Mouse (Mus musculus) gastrocnemius, postnatal 4 days (tissue): ENCODE results near the gene Plekha1. TPM values are rescaled to one million over a fixed set of nuclear protein-coding genes. Genes with fewer than 3 reads are reported as not detected.

Experiments used
- DNase-seq, 2 experiments: peaks; one replicate each; pipeline ENCODE4 v3.0.0; 2021 to 2022; ENCODE audit warnings: low spot score in 2 of 2, mixed read lengths in 2 of 2
- total RNA-seq, 2 experiments: library from RNA; stranded (reverse); gene quantifications; 2 replicates each; pipeline ENCODE4 v1.2.3; 2021

Gene Plekha1
- total RNA-seq, 2 experiments from 2014 or later, result 31.4 to 37.8 TPM

GRCm38 (mm10) chr7:130857973-130858372 lies 7.6 kb upstream of the Plekha1 start:
- DNase-seq, result no peak

- no peak for DNase-seq
Measured at GRCm38 (mm10) chr7:130859926-130860325, 5.6 kb upstream of the Plekha1 start.

GRCm38 (mm10) chr7:130860721-130861142 lies 4.8 kb upstream of the Plekha1 start:
- peak in 1 of 2 experiments; percentile 16 for DNase-seq

- DNase-seq, result no peak
Measured at GRCm38 (mm10) chr7:130862501-130862900, 3.1 kb upstream of the Plekha1 start.

GRCm38 (mm10) chr7:130864711-130865110 lies 845 bp upstream of the Plekha1 start:
- DNase-seq, result no peak

GRCm38 (mm10) chr7:130866640-130867039 lies 1.1 kb downstream of the Plekha1 start:
- DNase-seq, result no peak

GRCm38 (mm10) chr7:130867256-130867655 lies 1.7 kb downstream of the Plekha1 start:
- no peak for DNase-seq

- no peak for DNase-seq
Measured at GRCm38 (mm10) chr7:130884161-130884560, 18.6 kb downstream of the Plekha1 start.

GRCm38 (mm10) chr7:130886246-130886645 lies 20.7 kb downstream of the Plekha1 start:
- DNase-seq, result no peak

- DNase-seq, result no peak
Measured at GRCm38 (mm10) chr7:130887946-130888345, 22.4 kb downstream of the Plekha1 start.

GRCm38 (mm10) chr7:130890871-130891270 lies 25.3 kb downstream of the Plekha1 start:
- DNase-seq, result no peak

GRCm38 (mm10) chr7:130892973-130893372 lies 27.4 kb downstream of the Plekha1 start:
- no peak for DNase-seq

- no peak for DNase-seq
Measured at GRCm38 (mm10) chr7:130894931-130895617, 29.5 kb downstream of the Plekha1 start.

- no peak for DNase-seq
Measured at GRCm38 (mm10) chr7:130895618-130895945, 30.0 kb downstream of the Plekha1 start.

- no peak for DNase-seq
Measured at GRCm38 (mm10) chr7:130896064-130896463, 30.5 kb downstream of the Plekha1 start.

GRCm38 (mm10) chr7:130897201-130897600 lies 31.6 kb downstream of the Plekha1 start:
- no peak for DNase-seq

GRCm38 (mm10) chr7:130898373-130898772 lies 32.8 kb downstream of the Plekha1 start:
- no peak for DNase-seq

- no peak for DNase-seq
Measured at GRCm38 (mm10) chr7:130900233-130900848, 34.8 kb downstream of the Plekha1 start.

- no peak for DNase-seq
Measured at GRCm38 (mm10) chr7:130902929-130903328, 37.4 kb downstream of the Plekha1 start.

GRCm38 (mm10) chr7:130903505-130904074 lies 38.0 kb downstream of the Plekha1 start:
- peak in 1 of 2 experiments; percentile 18 for DNase-seq

- no peak for DNase-seq
Measured at GRCm38 (mm10) chr7:130904571-130905365, 39.2 kb downstream of the Plekha1 start.

GRCm38 (mm10) chr7:130910841-130911240 lies 45.3 kb downstream of the Plekha1 start:
- DNase-seq, result no peak
